Mouse (Mus musculus): ENCODE results near the gene Fam19a1. TPM values are rescaled to one million over a fixed set of nuclear protein-coding genes. Genes with fewer than 3 reads are reported as not detected.

Gene Fam19a1
- polyA plus RNA-seq (2015; fragmentation: Nextera tagmentation; extraction: Ambion mirVana) = 16.8 and 17.5 TPM in 2 replicates

DNA sequence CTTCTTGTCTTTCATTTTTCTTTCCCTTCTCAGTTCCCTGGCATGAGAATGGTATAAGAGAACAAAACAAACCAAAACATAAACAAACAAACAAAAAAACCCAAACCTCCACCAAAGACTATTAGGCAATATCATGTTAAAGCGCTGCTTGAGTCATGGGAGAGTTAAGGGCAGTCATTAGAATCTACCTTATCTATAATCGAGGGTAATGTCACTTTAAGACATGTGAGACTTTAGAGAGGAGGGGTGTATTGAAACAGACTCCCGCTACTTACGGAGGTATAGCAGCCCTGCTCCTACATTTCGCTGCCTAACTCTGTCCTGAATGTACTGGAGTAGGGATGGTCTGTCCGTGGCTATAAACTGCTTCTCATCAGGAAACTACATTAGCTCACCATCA lies at the start of gene Fam19a1:
Fam19a1 (plus strand) TSS at position 301 of the 400 bp plus-strand sequence.
- Histone ChIP-seq H3K4me2 (replicated peaks) (peak within 1 kb of the TSS; percentile 94), H3K36me3 (no peaks in the 10 kb centered on the region), H3K27me3 (peaks cover 10% of the 10 kb centered on the region; the same call in 1 of the 2 replicates), H3K27ac (replicated peaks) (no peak within 1 kb of the TSS), H3K9ac (replicated peaks) (no peak within 1 kb of the TSS; the same call in 1 of the 2 replicates), H3K4me1 (peaks cover 30% of the 10 kb centered on the region), H3K4me3 (peak within 1 kb of the TSS; percentile 54), H3K9me3 (no peaks in the 10 kb centered on the region)
- WGBS = 33% methylated on average over 6 of the region's 6 CpGs
- no peak for ATAC-seq (replicated peaks)

DNA sequence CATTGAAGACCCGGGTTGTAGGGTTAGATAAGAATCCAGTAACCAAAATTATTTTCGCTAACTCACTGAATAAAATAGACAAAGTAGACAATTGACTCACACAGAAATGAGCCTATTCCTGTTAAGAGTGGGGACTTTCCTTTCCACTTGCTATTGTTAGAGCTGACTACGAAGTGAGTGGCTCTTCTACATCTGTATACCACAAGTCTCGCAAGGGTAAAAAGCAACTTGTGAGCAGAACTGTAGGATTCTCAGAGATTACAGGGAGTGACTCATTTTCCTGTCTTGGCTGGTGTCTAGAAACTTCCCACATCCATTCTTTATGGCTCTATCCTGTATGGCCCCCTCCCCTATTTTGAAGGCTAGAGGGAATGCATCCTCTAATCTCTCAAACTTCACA lies 41.9 kb upstream of the Fam19a1 start:
- H3K27ac ChIP-seq (replicated peaks) = no peak overlapping the region
- H3K27me3 ChIP-seq = no peaks in the 10 kb centered on the region
- WGBS = 88% methylated on average over 4 of the region's 4 CpGs
- no peaks in the 10 kb centered on the region for H3K36me3 ChIP-seq
- no peak overlapping the region for H3K9ac ChIP-seq (replicated peaks)
- H3K9me3 ChIP-seq = no peaks in the 10 kb centered on the region
- no peak overlapping the region for H3K4me2 ChIP-seq (replicated peaks)
- no peaks in the 10 kb centered on the region for H3K4me1 ChIP-seq
- ATAC-seq (replicated peaks) = no peak
- H3K4me3 ChIP-seq = no peak overlapping the region

DNA sequence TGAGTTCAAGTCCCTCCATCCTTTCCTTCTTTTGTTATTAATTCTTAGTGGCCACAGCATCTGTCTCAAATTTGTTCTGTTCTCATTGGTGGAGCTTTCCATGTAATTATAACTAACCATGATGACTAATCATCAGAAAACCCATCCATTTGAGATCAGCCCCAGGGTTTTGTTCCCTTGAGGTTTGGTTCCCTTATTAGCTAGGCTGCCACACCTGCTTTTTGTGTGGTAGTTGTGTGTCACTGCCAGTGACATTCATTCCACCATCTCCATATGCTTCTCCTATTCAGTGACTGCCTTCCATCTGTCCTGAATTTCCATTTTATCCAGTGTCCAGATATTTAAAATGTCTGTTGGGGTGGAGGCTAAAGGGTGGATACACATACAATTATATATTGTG lies 41.4 kb upstream of the Fam19a1 start:
- H3K4me1 ChIP-seq = no peaks in the 10 kb centered on the region
- no peak overlapping the region for H3K4me2 ChIP-seq (replicated peaks)
- ATAC-seq (replicated peaks) = no peak
- no peaks in the 10 kb centered on the region for H3K36me3 ChIP-seq
- H3K4me3 ChIP-seq = no peak overlapping the region
- H3K9ac ChIP-seq (replicated peaks) = no peak overlapping the region
- H3K27ac ChIP-seq (replicated peaks) = no peak overlapping the region
- H3K27me3 ChIP-seq = no peaks in the 10 kb centered on the region
- H3K9me3 ChIP-seq = no peaks in the 10 kb centered on the region

DNA sequence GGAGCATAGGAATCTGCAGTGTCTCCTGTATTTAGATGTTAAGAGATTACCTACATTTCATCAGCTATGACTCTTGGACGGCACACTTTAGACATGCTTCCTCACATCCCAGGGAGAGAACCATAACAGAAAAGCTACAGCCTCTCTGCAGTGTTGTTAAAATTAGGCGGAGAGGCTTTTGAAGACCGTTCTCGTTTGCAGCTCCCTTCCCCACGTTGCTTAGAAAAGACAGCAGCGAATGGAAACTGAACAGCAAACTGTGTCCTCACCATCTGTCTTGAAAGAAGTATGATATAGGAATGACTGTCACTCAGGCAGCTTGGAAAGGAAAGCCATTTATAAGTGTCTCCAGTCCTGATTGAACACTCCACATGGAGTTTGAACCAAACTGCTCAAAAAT lies 23.0 kb upstream of the Fam19a1 start:
- WGBS = 74% methylated on average over 6 of the region's 6 CpGs
- no peaks in the 10 kb centered on the region for H3K4me1 ChIP-seq
- no peaks in the 10 kb centered on the region for H3K27me3 ChIP-seq
- no peak overlapping the region for H3K4me2 ChIP-seq (replicated peaks)
- H3K36me3 ChIP-seq = no peaks in the 10 kb centered on the region
- no peak overlapping the region for H3K9ac ChIP-seq (replicated peaks)
- no peak for ATAC-seq (replicated peaks)
- H3K4me3 ChIP-seq = no peak overlapping the region
- H3K9me3 ChIP-seq = no peaks in the 10 kb centered on the region
- no peak overlapping the region for H3K27ac ChIP-seq (replicated peaks)

DNA sequence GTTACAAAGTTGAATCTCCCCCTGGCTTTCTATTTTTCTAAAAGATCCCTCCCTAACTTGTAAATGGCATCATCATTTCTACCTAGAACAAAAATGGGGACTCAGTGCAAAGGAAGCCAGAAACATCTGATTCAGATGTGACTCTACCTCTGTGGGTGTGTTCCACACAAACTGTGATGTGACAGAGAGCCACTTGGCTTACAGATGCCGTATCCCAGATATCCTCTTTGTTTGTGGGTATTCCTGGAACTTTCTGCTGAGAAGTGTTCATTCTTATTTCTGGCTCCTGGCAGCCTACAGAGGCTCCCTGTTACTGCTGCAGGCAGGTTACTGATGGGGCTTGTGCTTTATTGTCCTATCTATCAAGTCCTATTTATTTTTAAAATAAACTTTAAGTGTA lies 19.2 kb upstream of the Fam19a1 start:
- Histone ChIP-seq H3K4me2 (replicated peaks) (no peak overlapping the region), H3K9ac (replicated peaks) (no peak overlapping the region), H3K9me3 (no peaks in the 10 kb centered on the region), H3K27me3 (no peaks in the 10 kb centered on the region), H3K4me3 (no peak overlapping the region), H3K36me3 (no peaks in the 10 kb centered on the region), H3K4me1 (no peaks in the 10 kb centered on the region), H3K27ac (replicated peaks) (no peak overlapping the region)
- whole genome bisulfite sequencing = 89% methylated on average over 1 of the region's 1 CpGs
- no peak for ATAC-seq (replicated peaks)

DNA sequence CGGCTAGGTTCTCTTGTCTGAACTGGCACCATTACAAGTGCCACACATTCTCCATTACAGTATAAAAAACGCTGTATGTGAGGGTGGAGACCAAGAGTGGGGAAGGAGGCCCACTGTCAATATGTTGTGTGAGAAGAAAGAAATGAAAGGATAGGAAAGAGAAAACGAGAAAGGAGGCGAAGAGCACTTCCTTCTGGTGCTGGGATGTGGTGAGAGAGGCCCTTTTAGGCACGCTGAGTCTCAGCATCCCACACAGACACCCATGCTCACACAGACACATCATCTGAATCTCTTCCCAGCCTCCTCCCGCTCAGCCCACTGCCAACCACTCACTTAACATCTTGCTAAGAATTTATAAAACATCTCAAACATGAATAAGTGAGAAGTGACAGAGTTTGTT lies 14.7 kb upstream of the Fam19a1 start:
- no peak overlapping the region for H3K27ac ChIP-seq (replicated peaks)
- WGBS = 84% methylated on average over 6 of the region's 6 CpGs
- no peak overlapping the region for H3K4me2 ChIP-seq (replicated peaks)
- no peaks in the 10 kb centered on the region for H3K4me1 ChIP-seq
- H3K27me3 ChIP-seq = no peaks in the 10 kb centered on the region
- no peak overlapping the region for H3K4me3 ChIP-seq
- ATAC-seq (replicated peaks) = no peak
- no peaks in the 10 kb centered on the region for H3K9me3 ChIP-seq
- no peaks in the 10 kb centered on the region for H3K36me3 ChIP-seq
- H3K9ac ChIP-seq (replicated peaks) = no peak overlapping the region

DNA sequence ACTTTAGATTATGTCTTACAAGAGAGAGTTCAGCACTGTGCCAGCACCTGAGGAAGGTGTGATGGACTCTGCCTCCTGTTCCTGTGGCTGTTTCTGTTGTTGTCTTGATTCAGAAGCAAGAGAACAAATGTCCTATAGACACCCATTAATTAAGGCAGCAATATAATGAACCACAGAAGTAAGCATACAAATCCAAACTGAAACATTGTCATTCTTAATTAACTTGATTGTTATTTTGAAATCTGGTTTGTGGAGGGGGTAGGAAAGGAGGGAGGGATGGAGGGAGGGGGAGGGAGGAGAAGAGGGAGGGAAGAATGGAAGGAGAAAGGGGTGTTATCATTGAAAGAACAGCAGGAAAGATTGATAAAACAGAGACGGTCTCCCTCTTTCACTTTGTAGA lies 1.3 kb upstream of the Fam19a1 start:
- no peak for ATAC-seq (replicated peaks)
- Histone ChIP-seq H3K27me3 (peaks cover 6% of the 10 kb centered on the region; the same call in 1 of the 2 replicates), H3K27ac (replicated peaks) (no peak overlapping the region), H3K4me2 (replicated peaks) (no peak overlapping the region), H3K4me1 (peaks cover 23% of the 10 kb centered on the region), H3K36me3 (no peaks in the 10 kb centered on the region), H3K9ac (replicated peaks) (no peak overlapping the region), H3K4me3 (no peak overlapping the region), H3K9me3 (no peaks in the 10 kb centered on the region)
- 58% methylated on average over 1 of the region's 1 CpGs for WGBS

DNA sequence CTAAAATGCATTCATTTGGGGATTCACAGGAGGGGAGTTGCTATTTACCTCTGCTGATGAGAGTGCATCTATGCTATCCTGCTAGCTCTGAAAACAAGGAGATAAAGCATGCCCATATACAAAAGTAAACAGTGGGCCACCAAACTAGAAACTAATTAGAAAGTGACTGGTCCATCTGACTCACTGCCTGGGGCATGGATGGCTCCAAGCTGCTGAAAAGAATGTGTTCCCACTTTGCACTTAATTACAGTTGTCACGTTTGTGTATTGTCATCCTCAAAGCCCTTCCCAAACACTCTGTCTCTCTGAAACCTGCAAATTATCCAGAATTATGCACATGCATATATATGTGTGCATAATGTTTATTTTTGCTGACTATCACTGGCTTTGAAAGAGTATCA lies 1.2 kb downstream of the Fam19a1 start:
- no peak for ATAC-seq (replicated peaks)
- Histone ChIP-seq H3K9ac (replicated peaks) (no peak overlapping the region), H3K36me3 (no peaks in the 10 kb centered on the region), H3K4me3 (peak overlapping the region; percentile 54), H3K27ac (replicated peaks) (no peak overlapping the region), H3K9me3 (no peaks in the 10 kb centered on the region), H3K27me3 (peaks cover 10% of the 10 kb centered on the region; the same call in 1 of the 2 replicates), H3K4me2 (replicated peaks) (peak overlapping the region; percentile 94), H3K4me1 (peaks cover 30% of the 10 kb centered on the region)
- WGBS = 8% methylated on average over 1 of the region's 1 CpGs

DNA sequence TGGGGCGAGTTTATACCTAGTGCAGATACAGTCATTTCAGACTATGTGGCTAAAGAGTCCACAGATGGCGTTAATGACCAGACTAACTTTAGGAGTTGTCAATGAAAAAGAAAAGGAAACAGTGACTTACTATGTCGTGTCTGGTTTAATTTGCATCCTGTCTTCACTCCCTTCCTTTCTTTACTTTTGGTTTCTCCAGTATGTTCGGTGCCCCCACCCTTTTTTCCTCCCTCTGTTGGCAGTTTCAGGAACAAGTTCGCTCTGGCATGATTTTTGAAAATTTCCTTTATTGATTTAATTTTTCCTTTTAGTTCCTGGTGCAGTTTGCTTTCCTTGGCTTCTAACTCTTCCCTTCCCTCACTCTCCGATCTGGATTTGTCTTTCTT lies 3.2 kb downstream of the Fam19a1 start:
- 9% methylated on average over 6 of the region's 6 CpGs for WGBS
- Histone ChIP-seq H3K27me3 (peaks cover 10% of the 10 kb centered on the region; the same call in 1 of the 2 replicates), H3K4me2 (replicated peaks) (peak overlapping the region; percentile 94), H3K4me3 (peak overlapping the region; percentile 54), H3K4me1 (peaks cover 33% of the 10 kb centered on the region), H3K27ac (replicated peaks) (no peak overlapping the region), H3K36me3 (no peaks in the 10 kb centered on the region), H3K9me3 (no peaks in the 10 kb centered on the region), H3K9ac (replicated peaks) (peak overlapping the region; percentile 56; the same call in 1 of the 2 replicates)
- ATAC-seq (replicated peaks) = 0 out of 2 replicates have a peak, but pooled peaks have one; percentile 38

DNA sequence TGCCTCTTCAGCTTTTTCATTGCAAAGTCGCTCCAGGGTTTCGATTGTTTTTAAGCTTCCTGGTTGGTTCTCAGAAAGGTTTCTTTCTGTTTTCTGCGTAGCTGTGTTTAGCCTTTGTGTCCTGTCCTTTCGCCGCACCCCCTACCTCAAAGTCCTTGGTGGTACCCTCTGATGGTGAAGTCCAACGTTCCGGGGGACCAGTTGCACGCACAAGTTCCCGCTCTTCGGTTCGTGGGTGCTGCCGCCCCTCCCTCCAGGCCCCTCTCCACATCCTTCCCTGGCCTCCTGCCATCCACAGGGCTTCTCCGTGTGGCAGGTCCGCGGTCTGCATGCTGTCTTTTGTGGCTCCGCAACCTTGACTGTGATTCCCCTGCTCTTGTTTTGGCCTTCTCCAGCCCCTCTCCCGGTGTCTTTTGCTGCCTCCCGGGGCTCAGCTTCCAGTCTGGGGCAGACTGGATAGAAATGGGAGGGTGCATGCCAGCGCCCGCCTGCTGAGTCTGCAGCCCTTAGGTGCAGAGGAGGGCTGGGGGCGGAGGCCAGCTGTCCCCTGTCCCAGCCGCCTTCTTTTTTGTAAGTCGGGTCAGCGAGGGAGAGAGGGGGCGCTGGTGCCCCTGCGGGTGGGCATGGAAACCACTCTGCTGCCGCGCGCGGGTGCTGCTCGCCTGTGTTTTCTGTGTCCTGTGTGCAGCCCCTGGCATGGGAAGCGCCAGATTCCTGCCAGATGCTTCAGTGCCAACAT lies 3.7 kb downstream of the Fam19a1 start:
- H3K4me2 ChIP-seq (replicated peaks) = peak overlapping the region; percentile 94
- no peaks in the 10 kb centered on the region for H3K36me3 ChIP-seq
- H3K4me1 ChIP-seq = peaks cover 33% of the 10 kb centered on the region
- peak overlapping the region; percentile 36; the same call in 1 of the 2 replicates for H3K27ac ChIP-seq (replicated peaks)
- peak; percentile 80 for ATAC-seq (replicated peaks)
- WGBS = under 1% methylated on average over 32 of the region's 32 CpGs
- peaks cover 10% of the 10 kb centered on the region; the same call in 1 of the 2 replicates for H3K27me3 ChIP-seq
- H3K4me3 ChIP-seq = peak overlapping the region; percentile 54
- H3K9ac ChIP-seq (replicated peaks) = peak overlapping the region; percentile 56
- H3K9me3 ChIP-seq = no peaks in the 10 kb centered on the region

DNA sequence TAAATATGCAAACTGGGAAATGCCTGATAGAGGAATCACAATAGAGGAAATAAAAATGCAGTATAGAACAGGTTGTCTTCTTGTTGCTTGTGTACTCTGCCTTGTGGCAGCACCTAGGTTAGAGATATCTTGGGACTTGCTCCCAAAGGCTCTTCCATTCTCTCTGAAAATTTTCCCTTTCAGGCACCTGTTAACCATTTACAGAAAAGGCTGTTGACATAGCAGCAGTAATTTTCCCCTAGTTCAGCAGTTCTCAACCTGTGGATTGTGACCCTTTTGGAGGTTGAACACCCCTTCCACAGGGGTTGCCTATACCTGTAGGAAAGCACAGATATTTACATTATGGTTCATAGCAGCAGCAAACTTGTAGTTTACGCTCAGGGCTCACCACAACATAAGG lies 30.4 kb downstream of the Fam19a1 start:
- Histone ChIP-seq H3K4me1 (no peaks in the 10 kb centered on the region), H3K4me3 (no peak overlapping the region), H3K27me3 (no peaks in the 10 kb centered on the region), H3K9me3 (no peaks in the 10 kb centered on the region), H3K36me3 (no peaks in the 10 kb centered on the region), H3K9ac (replicated peaks) (no peak overlapping the region), H3K27ac (replicated peaks) (no peak overlapping the region), H3K4me2 (replicated peaks) (no peak overlapping the region)
- 97% methylated on average over 1 of the region's 1 CpGs for WGBS
- ATAC-seq (replicated peaks) = no peak

DNA sequence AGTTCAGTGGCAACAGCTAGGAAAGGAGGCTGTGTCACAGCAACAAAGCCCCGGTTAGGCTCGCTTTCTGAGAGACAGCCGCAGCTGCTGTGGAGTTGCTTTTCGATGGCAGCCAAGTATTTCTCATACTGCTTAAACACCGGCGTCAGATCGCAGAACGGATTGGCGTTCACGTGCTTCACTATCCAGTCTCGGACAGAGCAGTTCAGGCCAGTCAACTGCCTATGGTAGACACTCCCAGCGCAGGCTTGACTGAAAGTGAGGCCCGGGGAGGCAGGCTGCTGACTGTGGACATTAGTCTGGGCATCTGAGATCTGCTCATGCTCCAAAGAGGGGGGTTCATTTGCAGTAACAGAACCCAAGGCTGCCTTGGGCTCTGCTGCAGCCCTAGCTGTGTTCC lies 52.4 kb downstream of the Fam19a1 start:
- 88% methylated on average over 13 of the region's 13 CpGs for WGBS
- ATAC-seq (replicated peaks) = no peak
- Histone ChIP-seq H3K4me3 (no peak overlapping the region), H3K4me1 (no peaks in the 10 kb centered on the region), H3K27me3 (no peaks in the 10 kb centered on the region), H3K36me3 (no peaks in the 10 kb centered on the region), H3K27ac (replicated peaks) (no peak overlapping the region), H3K9me3 (no peaks in the 10 kb centered on the region), H3K4me2 (replicated peaks) (no peak overlapping the region), H3K9ac (replicated peaks) (no peak overlapping the region)

All from forebrain, embryonic 15.5 days (tissue).